Mouse (Mus musculus) embryonic stem cell, embryonic (primary cell): ENCODE results near the gene Tecr.
"Not testable (repeated sequence)": the region's sequence is repeated elsewhere in the genome, so short reads cannot be mapped to it uniquely, and the experiment has no call there.

Source experiments
- CTCF ChIA-PET, 4 experiments: fragments of 300-600 bp in 2 of 4; fragments of 350-600 bp in 2 of 4; sonication (Branson Sonifier 250); formaldehyde crosslinking; loops; one replicate each; lab custom pipeline; 2022; ENCODE audit warnings: inconsistent platforms in 2 of 4; lab: Charles Lee
- POLR2A ChIA-PET, 4 experiments: fragments of 300-600 bp in 2 of 4; fragments of 350-600 bp in 2 of 4; sonication (Branson Sonifier 250); formaldehyde crosslinking; loops; one replicate each; lab custom pipeline; 2022; ENCODE audit warnings: antibody characterized with exemption in 4 of 4, inconsistent platforms in 1 of 4; lab: Charles Lee

Gene Tecr

DNA sequence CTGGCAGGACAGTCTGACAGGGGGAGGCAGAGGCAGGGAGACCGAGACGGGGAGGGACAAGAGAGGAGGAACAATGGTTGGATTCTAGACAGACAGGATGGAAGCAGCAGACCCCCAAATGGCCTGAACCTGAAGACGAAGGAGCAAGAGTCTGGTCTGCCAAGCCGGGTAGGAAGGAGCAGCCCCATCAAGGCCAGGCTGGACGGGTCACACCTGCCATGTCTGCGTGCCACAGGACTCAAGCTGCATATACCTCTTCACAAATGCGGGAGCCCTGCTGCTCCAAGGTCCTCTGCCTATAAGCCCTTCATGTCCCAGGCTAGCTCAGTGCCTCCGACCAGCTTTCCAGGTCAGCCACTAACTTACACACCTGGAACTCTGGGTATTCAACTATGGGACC, 28.1 kb downstream of the Tecr start:
- CTCF ChIA-PET = interaction anchor here in 2 of 4 experiments (1.1 to 1.6 kb wide), 3 partner anchors 13 to 375 kb away, joined by 3 to 5 read pairs (median 4); partner anchors contain the start of genes Asf1b (in 1 of the 2) and Gm10644 (in 1 of the 2)
- POLR2A ChIA-PET = interaction anchor here in 3 of 4 experiments (0.6 to 8.4 kb wide), 7 partner anchors 11 to 77 kb away, joined by 3 to 67 read pairs (median 10); partner anchors contain the start of gene Ndufb7 (in 2 of the 3)

DNA sequence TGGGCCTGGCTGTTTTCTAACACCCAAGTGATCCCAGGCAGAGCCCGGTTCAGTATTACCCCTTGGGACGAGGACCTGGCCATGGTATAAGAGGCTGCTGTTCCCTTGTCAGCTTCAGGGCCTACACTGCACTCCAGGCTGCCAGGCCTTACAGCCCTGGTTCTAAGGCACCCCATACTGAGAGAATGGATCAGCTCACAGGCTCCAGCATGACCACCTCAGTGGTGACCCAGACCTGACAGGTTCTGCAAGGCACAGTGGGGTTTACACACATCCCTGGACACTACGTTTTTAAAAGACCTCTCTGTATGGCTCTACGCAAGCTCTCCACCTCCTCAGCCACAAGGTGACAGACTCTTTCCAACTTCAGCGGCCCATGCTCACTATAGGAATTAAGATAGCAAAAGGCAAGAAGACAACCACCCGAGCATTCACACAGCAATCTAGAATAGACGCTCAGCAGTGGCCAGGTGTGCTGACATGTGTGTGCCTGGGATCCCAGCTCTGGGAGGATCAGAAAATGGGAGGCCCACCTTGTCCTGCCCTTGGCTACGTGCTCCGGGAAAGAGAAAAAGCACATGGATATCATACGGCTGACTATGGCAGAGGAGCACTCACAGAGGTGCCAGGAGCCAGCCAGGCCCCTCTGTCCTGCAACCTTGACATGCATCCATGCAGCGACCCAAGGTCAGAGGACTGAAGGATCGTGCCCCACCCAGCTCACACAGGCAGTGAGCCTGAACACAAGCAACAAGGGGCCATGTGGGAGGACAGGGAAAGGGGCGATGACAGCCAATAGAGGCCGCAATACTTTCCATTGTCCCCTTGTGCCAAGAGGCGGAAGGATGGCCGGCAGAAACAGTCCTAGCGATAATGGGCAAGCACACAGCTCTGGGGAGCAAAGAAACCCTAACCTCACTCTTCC, 29.4 kb downstream of the Tecr start:
- ChIA-PET CTCF (interaction anchor here (0.6 to 1.2 kb wide), 12 partner anchors 11 to 376 kb away, joined by 3 to 13 read pairs (median 4); partner anchors contain the start of genes Gm10644 (in 1 of the 4) and Ndufb7 (in 1 of the 4)), POLR2A (interaction anchor here in 3 of 4 experiments (0.6 to 8.4 kb wide), 14 partner anchors 7 to 1081 kb away, joined by 3 to 67 read pairs (median 5); partner anchors contain the start of genes Ndufb7 (in 2 of the 3), Dnajb1 (in 1 of the 3) and Tecr (in 1 of the 3))

GRCm38 (mm10) chr8:83577384-83577791, 30.4 kb downstream of the Tecr start:
- POLR2A ChIA-PET = interaction anchor here in 3 of 4 experiments (0.6 to 8.4 kb wide), 14 partner anchors 8 to 107 kb away, joined by 3 to 67 read pairs (median 5); partner anchors contain the start of genes Ndufb7 (in 2 of the 3), Dnajb1 (in 1 of the 3) and Tecr (in 1 of the 3)

DNA sequence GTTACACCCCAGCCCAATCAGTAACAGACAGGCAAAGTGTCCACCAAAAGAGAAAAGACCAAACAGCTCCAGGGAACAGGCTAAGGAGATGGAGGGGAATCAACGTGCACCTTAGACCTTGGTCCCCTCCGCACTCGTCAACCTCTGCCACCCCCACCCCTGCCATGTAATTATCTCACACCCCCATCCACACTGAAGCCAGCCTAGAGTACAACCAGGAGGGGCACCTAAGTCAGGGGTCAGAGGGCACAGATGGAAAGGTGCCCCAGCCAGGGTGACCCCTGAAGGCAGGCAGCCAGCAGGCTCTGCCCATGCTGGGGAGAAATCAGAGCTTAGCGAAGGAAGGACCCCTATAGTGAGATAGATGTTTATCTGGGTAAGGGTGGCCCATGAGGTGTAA, 30.9 kb downstream of the Tecr start:
- ChIA-PET POLR2A (interaction anchor here in 3 of 4 experiments (0.7 to 8.4 kb wide), 11 partner anchors 8 to 31 kb away, joined by 3 to 67 read pairs (median 7); partner anchors contain the start of genes Ndufb7 (in 2 of the 3), Dnajb1 (in 1 of the 3) and Tecr (in 1 of the 3)), CTCF (interaction anchor here in 3 of 4 experiments (0.8 to 1.4 kb wide), 5 partner anchors 10 to 127 kb away, joined by 3 to 8 read pairs (median 5); partner anchors contain the start of gene Ndufb7 (in 2 of the 3))

More at GRCm38 (mm10) chr8:83577384-83577791, 30.4 kb downstream of the Tecr start:
- CTCF ChIA-PET = interaction anchor here in 3 of 4 experiments (0.6 to 1.4 kb wide), 8 partner anchors 10 to 127 kb away, joined by 3 to 8 read pairs (median 4); partner anchors contain the start of gene Ndufb7 (in 2 of the 3)

DNA sequence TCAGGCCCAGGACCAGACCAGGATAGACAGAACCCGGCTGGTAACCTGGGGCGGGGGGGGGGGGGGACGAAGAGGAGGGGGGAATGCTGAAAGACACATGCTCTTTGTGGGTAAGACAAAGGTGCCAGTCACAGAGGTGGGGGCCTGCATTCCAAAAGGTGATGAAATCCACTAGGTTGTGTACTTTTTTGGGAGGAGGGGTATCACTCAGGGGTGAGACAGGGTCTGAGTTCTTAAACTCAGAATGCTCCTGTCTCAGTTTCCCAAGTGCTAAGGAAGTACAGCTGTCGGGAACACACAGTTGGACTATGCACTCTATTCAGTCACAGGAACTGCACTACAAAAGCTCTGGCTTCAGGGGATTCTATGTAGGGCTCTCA, 31.3 kb downstream of the Tecr start:
- ChIA-PET POLR2A (interaction anchor here in 2 of 4 experiments (1.1 to 8.4 kb wide), 5 partner anchors 8 to 14 kb away, joined by 4 to 67 read pairs (median 10); partner anchors contain the start of gene Ndufb7 (in 2 of the 2)), CTCF (interaction anchor here in 2 of 4 experiments (1.1 to 1.4 kb wide), 3 partner anchors 9 to 21 kb away, joined by 3 to 8 read pairs (median 3); partner anchors contain the start of gene Ndufb7 (in 2 of the 2))

- CTCF ChIA-PET = interaction anchor here in 2 of 4 experiments (1.1 to 1.4 kb wide), 3 partner anchors 9 to 21 kb away, joined by 3 to 8 read pairs (median 3); partner anchors contain the start of gene Ndufb7 (in 2 of the 2)
These were observed 31.9 kb downstream of the Tecr start for GRCm38 (mm10) chr8:83575561-83576515.

DNA sequence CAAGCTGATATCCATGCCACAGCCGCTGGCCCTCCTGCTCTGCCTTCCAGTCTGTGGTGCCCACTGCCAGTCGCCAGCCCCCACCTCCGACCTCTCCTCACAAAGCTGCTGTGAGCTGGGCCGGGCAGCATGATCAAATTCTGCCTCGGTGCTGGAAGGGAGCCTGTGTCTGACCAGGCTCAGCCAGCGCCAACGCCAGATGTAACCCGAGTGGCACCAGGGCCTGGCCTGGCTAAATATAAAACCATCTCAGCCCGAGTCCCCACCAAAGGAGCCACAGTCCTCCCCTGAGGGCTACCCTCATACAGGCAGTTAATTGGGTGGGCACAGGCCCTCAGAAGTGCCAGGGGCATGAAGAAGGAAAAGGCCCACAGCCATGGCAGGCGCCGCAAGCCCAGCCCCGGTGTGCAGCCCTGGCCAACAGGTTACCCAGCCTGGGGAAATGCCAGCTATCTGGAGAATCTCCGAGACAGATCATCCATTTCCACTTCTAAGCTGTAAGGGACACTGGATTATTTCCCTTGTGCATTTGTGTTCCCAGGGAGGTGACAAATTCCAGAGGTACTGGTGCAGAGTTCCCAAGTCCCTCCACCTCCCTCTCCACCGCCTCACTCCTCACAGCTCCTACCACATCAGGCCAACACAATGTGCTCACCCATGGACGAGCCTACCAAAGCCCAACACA, 33.0 kb downstream of the Tecr start:
- POLR2A ChIA-PET = interaction anchor here in 2 of 4 experiments (0.9 to 1.6 kb wide), 8 partner anchors 9 to 34 kb away, joined by 3 to 5 read pairs (median 4); partner anchors contain the start of genes Dnajb1 (in 1 of the 2) and Tecr (in 1 of the 2)
- CTCF ChIA-PET = interaction anchor here in 1 of 4 experiments (1.8 kb wide), 1 partner anchor 23 kb away, joined by 4 read pairs; no protein-coding TSS in a partner anchor

More at GRCm38 (mm10) chr8:83575561-83576515, 31.9 kb downstream of the Tecr start:
- POLR2A ChIA-PET = interaction anchor here in 2 of 4 experiments (0.7 to 8.4 kb wide), 6 partner anchors 9 to 32 kb away, joined by 3 to 67 read pairs (median 4); partner anchors contain the start of genes Dnajb1 (in 1 of the 2), Ndufb7 (in 1 of the 2) and Tecr (in 1 of the 2)

DNA sequence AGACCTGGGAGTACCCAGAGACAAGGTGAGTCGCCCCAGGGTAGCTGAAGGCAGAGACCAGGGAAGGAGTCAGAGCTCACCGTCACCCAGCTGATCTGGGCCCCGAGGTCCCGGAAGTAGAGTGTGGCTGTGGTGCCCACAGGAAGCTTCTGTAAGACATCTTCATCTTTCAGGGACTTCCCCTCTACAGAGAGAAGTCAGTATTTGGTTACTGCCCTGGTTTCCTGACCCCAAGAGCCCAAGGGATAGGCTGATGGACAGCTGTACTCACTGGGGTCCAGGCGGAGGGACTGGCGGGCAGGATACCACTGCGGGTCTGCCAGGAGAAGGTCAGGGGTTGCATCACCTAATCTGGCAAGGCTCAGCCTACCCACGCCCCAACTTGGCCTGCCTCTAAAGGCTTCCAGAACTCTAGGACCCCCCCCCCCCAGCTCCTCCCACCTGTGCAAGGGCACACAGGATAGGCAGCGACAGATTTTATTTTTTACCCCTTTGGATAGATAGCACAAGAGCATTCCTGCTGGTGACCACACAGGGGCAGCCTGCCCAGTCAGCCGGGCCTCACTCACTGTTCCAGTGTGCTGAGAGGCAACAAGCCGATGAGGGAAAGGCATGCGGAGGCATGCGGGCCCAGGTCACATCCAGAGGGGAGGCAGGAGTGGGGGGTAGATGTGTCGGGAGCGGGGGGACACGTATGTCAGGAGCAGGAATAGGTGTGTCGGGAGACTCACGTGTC, 34.5 kb downstream of the Tecr start:
- ChIA-PET POLR2A (interaction anchor here in 3 of 4 experiments (0.7 to 1.5 kb wide), 7 partner anchors 13 to 1171 kb away, joined by 3 to 6 read pairs (median 3); partner anchors contain the start of gene Il15 (in 1 of the 3)), CTCF (interaction anchor here in 2 of 4 experiments (1.1 to 1.8 kb wide), 3 partner anchors 8 to 122 kb away, joined by 3 to 4 read pairs (median 3); no protein-coding TSS in a partner anchor)

GRCm38 (mm10) chr8:83572246-83572812, 35.4 kb downstream of the Tecr start:
- ChIA-PET POLR2A (interaction anchor here in 2 of 4 experiments (0.6 to 1.3 kb wide), 7 partner anchors 14 to 1170 kb away, joined by 3 to 6 read pairs (median 3); partner anchors contain the start of gene Il15 (in 1 of the 2)), CTCF (no interaction called here)

- ChIA-PET POLR2A (interaction anchor here in 2 of 4 experiments (0.6 to 1.1 kb wide), 3 partner anchors 18 to 539 kb away, joined by 3 to 6 read pairs (median 3); no protein-coding TSS in a partner anchor), CTCF (no interaction called here)
These were observed 36.0 kb downstream of the Tecr start for GRCm38 (mm10) chr8:83571791-83572190.

DNA sequence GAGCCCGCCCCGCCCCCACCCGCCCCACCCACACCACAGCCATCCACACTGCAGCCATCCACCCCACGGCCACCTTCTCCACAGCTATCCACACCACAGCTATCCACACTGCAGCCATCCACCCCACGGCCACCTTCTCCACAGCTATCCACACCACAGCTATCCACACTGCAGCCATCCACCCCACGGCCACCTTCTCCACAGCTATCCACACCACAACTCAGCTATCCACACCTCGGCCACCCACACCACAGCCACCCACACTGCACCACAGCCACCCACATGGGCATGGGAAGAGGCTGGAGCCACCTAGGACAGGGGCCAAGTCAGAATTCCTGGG, 36.8 kb downstream of the Tecr start:
- CTCF ChIA-PET = not testable (repeated sequence)
- POLR2A ChIA-PET = interaction anchor here in 2 of 4 experiments (0.6 to 2.2 kb wide), 2 partner anchors 11 to 23 kb away, joined by 3 to 6 read pairs; no protein-coding TSS in a partner anchor

GRCm38 (mm10) chr8:83570272-83571000, 37.3 kb downstream of the Tecr start:
- POLR2A ChIA-PET = interaction anchor here in 3 of 4 experiments (0.6 to 3.9 kb wide), 12 partner anchors 7 to 44 kb away, joined by 3 to 27 read pairs (median 4); partner anchors contain the start of genes Dnajb1 (in 1 of the 3) and Tecr (in 1 of the 3)
- CTCF ChIA-PET = interaction anchor here in 1 of 4 experiments (0.9 kb wide), 1 partner anchor 24 kb away, joined by 3 read pairs; no protein-coding TSS in a partner anchor

DNA sequence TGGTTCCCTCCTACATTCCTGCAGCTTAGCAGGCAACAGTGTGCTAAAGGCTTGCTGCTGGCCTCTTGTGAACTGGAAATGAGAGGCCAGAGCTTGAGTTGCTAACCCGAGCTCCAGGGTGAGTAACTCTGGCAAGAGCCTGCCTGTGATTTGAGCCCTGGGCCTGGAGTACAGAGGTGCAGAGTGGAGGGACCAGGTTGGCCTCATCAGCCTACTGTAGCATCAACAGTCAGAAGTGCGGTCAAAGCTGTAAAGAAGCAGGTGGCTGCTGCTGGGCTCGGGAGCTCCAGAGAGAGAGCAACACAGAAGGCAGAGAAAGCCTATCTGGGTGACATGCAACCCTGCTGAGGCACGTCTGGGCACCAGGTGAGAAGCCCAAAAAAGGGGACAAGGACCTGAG, 38.6 kb downstream of the Tecr start:
- ChIA-PET POLR2A (interaction anchor here in 2 of 4 experiments (0.6 to 3.9 kb wide), 13 partner anchors 9 to 143 kb away, joined by 3 to 27 read pairs (median 5); partner anchors contain the start of genes Dnajb1 (in 1 of the 2) and Tecr (in 1 of the 2)), CTCF (interaction anchor here in 1 of 4 experiments (0.9 kb wide), 1 partner anchor 26 kb away, joined by 3 read pairs; no protein-coding TSS in a partner anchor)

DNA sequence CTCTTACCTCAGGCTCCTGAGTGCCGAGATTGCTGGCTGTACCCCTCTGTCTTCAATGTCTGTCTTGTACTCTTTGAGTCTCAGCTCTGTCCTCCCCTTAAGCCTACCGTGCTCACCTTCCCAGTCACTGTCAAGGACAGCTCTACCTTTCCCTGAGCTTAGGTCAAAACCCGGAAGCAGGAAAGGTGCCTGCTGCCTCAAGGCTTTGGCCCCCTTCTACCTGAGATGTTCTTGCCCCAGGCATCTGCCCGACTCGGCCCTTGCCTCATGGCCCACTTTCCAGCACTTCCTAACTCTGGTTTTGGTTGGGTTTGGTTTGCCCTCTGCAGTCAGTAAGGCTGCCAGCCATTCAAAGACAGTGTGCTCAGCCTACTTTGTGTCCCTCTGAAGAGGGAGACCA, 39.0 kb downstream of the Tecr start:
- ChIA-PET POLR2A (interaction anchor here in 3 of 4 experiments (0.7 to 3.9 kb wide), 14 partner anchors 8 to 404 kb away, joined by 3 to 27 read pairs (median 4); partner anchors contain the start of genes Dnajb1 (in 1 of the 3), Tbc1d9 (in 1 of the 3) and Tecr (in 1 of the 3)), CTCF (no interaction called here)
